Mouse (Mus musculus): ENCODE measurements at regions not wholly inside any gene's neighbourhood (a gene's known extent, or its start where the extent isn't known, plus 50 kb on each side); places are given as distances from the start of the nearest gene placed in this dataset.
"Not testable (repeated sequence)": the region's sequence is repeated elsewhere in the genome, so short reads cannot be mapped to it uniquely, and the experiment has no call there.

DNA sequence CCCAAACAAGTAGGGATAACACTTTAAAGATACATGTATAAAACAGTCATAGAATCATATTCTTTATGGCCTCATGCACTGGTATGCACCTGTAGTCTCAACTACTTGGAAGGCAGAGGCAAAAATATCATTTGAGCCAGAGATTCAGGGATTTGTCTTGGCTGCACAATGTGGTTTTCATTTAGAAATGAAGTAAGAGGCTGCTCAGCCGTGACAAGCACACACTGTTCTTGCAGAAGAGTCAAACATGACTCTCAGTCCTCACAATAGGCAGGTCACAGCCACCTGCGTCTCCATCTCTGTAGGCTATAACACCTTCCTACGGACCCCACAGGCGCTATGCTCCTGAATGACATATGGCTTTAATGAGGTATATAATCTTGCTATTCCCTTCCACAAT is 317.4 kb upstream of the Tmpo start:
- intact Hi-C loops (cut with DNase I): no loop called here

GRCm38 (mm10) chr10:91464691-91465090 is 283.6 kb upstream of the Tmpo start:
- intact Hi-C loops (cut with DNase I): no loop called here

DNA sequence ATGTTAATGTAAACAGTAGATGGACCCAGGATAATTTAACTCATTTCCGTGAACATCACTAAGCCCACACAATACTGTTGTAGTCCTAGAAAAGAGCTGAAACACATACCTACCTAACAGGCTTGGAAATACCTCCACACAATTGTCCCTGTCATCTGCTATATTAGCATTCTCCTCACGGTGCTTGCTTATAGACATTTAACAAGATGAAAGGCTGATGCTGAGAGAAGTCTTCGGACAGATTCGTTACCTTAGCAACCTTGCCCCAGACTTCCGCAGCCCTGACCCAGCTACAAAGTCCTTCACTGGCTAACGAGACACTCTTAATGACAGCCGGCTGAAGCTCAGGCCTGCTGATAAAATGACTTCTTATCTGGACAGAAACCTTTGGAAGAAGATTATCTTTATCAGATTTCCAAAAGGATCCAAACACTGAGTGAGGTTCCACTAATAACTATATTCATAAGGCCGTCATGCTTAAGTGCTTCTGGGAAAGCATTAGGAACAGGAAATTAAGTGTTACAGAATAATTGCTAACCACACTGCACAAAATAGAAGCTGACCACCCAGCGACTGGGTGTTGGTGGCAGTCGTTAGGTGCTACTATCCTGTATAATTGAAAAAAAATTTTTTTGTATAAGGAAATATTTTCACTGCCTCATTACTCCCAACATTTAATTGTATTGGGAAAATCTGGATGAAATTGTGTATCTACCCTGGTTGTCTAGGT is 267.0 kb upstream of the Tmpo start:
- intact Hi-C loops (cut with DNase I): no loop called here

- intact Hi-C loops (cut with DNase I): no loop called here
These were observed 262.2 kb upstream of the Tmpo start for GRCm38 (mm10) chr10:91443321-91443720.

- intact Hi-C loops (cut with DNase I): no loop called here
These were observed 258.9 kb upstream of the Tmpo start for GRCm38 (mm10) chr10:91440051-91440450.

DNA sequence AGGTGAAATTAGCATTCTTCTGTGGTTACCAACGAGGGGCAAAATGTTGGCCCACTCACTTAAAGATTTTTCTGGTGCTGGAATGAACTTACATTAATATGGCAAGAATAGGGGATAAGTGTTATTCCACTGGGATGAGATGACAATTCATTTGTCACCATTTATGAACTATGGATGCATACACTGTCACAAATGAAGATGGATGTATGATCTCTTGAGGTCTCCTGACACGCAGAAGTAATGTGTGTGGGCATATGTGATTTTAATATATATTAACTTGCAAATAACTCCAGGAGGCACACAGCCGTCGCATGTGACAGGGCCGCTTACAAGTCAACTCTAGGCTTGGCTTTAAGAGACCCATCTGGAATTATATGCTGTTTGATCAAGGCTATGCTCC is 256.8 kb upstream of the Tmpo start:
- intact Hi-C loops (cut with DNase I): no loop called here

DNA sequence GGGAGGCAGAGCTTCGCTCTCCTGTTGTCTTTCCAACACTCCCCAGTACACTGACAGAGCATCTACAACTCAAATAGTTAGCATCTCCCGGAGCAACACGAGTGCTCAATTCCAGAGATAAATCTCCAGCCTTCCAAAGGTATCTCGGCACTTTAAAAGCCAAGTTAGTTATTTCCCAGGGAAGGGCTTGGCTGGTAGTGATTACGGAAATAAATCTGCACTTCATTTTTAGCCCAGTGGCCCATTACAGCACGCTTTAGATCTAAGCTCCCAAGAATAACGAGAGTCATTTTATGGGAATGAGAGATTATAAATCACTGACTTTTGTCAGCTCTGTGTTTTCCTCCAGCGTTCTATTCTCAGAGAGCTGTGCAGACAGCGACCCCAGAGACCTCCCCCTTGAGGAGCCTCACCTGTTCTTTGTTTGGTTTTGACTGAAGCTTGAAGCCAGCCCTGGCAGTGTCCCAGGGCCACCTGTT is 255.0 kb upstream of the Tmpo start:
- intact Hi-C loops (cut with DNase I): no loop called here

DNA sequence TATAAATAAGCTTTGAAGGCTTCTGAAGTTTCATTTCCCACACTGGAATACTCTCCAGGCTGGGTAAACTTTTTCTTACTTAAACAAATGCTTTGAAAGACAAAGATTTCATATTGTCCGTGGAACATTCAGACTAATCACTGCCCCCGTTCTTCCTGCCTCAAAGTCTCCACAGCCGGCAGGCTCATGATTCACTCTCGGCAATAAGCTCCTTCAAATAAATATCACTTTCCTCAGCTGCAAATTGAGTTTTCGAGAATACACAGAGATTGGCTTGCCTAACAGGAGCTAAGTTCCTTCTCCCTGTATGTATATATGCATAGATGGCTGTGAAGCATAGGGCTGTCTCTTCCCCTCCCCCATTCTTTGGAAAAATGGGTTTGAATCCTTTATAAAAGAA is 249.2 kb upstream of the Tmpo start:
- intact Hi-C loops (cut with DNase I): no loop called here

DNA sequence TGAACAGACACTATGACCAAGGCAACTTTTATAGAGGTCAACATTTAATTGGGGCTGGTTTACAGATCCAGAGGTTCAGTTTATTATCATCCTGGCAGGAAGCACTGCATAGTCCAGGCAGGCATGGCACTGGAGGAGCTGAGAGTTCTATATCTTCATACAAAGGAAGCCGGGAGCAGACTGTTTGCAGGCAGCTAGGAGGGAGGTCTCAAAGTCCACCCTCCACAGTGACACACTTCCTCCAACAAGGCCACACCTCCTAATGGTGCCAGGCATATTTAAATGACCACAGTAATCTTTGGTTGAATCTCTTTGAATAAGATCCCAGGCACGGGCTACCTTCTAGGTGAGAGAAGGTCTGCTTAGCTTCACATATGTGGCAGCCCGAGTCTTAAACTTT is 245.5 kb upstream of the Tmpo start:
- intact Hi-C loops (cut with DNase I): no loop called here

- intact Hi-C loops (cut with DNase I): not testable (repeated sequence)
These were observed 244.7 kb upstream of the Tmpo start for GRCm38 (mm10) chr10:91425625-91426385.

DNA sequence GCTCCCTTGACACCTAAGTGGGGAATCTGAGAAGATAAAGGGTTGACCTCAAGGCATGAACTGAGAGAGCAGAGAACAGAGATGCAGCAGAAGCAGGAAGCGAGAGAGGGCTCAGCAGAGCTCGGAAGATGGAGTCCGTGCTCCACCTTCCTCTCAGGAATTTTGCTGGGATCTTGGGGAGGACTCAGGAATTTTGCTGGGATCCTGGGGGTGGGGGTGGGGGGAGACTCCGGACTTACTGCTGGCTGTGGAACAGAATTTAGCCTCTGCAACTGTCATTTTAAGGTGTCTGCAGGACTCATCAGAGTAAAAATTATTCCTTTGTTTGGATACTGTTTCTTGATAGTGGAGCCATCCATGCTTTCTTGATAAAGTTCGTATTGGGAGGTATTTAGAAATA is 243.7 kb upstream of the Tmpo start:
- intact Hi-C loops (cut with DNase I): no loop called here

- intact Hi-C loops (cut with DNase I): no loop called here
These were observed 206.1 kb upstream of the Tmpo start for GRCm38 (mm10) chr10:91387255-91387654.

- intact Hi-C loops (cut with DNase I): no loop called here
These were observed 203.3 kb upstream of the Tmpo start for GRCm38 (mm10) chr10:91384372-91384771.

- intact Hi-C loops (cut with DNase I): no loop called here
These were observed 195.6 kb upstream of the Tmpo start for GRCm38 (mm10) chr10:91376683-91377082.

- intact Hi-C loops (cut with DNase I): no loop called here
These were observed 186.4 kb upstream of the Tmpo start for GRCm38 (mm10) chr10:91367488-91367887.

GRCm38 (mm10) chr10:91362587-91362986 is 181.5 kb upstream of the Tmpo start:
- intact Hi-C loops (cut with DNase I): no loop called here

DNA sequence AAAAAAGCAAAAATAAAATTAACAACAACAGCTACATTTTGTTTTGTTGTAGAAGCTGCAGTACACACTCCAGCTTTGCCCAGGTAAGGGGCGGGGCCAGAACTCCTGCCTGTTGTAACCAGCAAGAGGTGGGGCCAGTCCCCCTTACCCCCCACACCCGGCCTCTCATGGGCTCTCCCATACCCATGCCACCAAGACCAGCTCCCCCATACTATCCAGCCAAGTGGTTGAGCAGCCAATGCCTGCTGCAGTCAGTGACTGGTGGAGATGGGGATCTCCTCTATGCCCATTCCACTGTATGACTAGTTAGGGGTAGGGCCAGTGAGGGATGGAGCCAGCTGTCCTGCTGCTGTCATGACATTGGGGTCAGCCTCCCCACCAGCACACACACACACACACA is 180.5 kb upstream of the Tmpo start:
- intact Hi-C loops (cut with DNase I): no loop called here

DNA sequence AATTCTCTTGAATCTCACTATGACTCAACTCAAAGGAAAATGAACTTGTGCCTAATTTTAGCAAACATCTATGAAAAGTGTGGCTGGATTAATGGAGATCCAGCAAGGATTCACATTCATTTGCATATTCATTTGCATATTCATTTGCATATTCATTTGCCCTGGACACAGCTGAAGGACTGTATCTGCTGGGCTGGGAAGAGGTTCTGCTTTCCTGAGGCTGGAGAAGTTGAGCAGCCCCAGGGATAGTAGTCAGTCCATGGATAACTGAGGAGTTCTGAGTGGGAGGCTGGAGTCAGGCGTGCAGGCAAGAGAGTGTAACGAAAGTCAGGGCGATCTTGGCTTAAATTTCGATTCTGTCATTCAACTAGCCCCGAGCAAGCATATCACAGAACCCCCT is 164.3 kb upstream of the Tmpo start:
- intact Hi-C loops (cut with DNase I): no loop called here

GRCm38 (mm10) chr10:91342083-91342482 is 161.0 kb upstream of the Tmpo start:
- intact Hi-C loops (cut with DNase I): no loop called here

- intact Hi-C loops (cut with DNase I): no loop called here
These were observed 158.2 kb upstream of the Tmpo start for GRCm38 (mm10) chr10:91339361-91339760.

GRCm38 (mm10) chr10:91326661-91327312 is 145.7 kb upstream of the Tmpo start:
- intact Hi-C loops (cut with DNase I): no loop called here

GRCm38 (mm10) chr10:91326144-91326655 is 145.1 kb upstream of the Tmpo start:
- intact Hi-C loops (cut with DNase I): no loop called here
